Mouse (Mus musculus) spleen, adult 2 months (tissue): Measurements from ENCODE around the gene Sash1. TPM values are rescaled to one million over a fixed set of nuclear protein-coding genes. Genes with fewer than 3 reads are reported as not detected.

ENCODE experiments used
- DNase-seq, 2 experiments: peaks; one replicate each; pipeline versions ENCODE4 v3.0.0 to v3.0.0-alpha.2; 2012 to 2021; ENCODE audit warnings: low spot score in 2 of 2, low read depth in 1 of 2
- H3K27ac ChIP-seq: fragments of 200-500 bp; 2 replicates; pipeline ENCODE4 v1.5.1; 2012; ENCODE audit warnings: low read length, inconsistent platforms; ENCODE audit not compliant: insufficient read depth
- H3K27me3 ChIP-seq: fragments of 200-500 bp; 2 replicates; pipeline ENCODE4 v1.6.1; 2012; ENCODE audit warnings: mild to moderate bottlenecking, moderate library complexity, low read length, inconsistent platforms; ENCODE audit not compliant: control insufficient read depth, insufficient read depth
- H3K36me3 ChIP-seq: fragments of 200-500 bp; 2 replicates; pipeline ENCODE4 v1.6.1; 2012; ENCODE audit warnings: mild to moderate bottlenecking, low read length, inconsistent platforms; ENCODE audit not compliant: control insufficient read depth, insufficient read depth
- H3K4me1 ChIP-seq: fragments of 200-500 bp; 2 replicates; pipeline ENCODE4 v1.6.1; 2011; ENCODE audit warnings: inconsistent platforms; ENCODE audit not compliant: control insufficient read depth, insufficient read depth, insufficient read length
- H3K4me3 ChIP-seq: fragments of 200-500 bp; 2 replicates; pipeline ENCODE4 v1.5.1; 2011; ENCODE audit warnings: mild to moderate bottlenecking, inconsistent platforms; ENCODE audit not compliant: insufficient read depth, insufficient read length; ENCODE audit errors: extremely low read depth
- CTCF ChIP-seq: fragments of 200-500 bp; IDR thresholded peaks from 2 replicates; pipeline ENCODE4 v1.5.1; 2011; ENCODE audit warnings: mild to moderate bottlenecking, inconsistent platforms; ENCODE audit not compliant: insufficient read depth, insufficient read length, insufficient replicate concordance; ENCODE audit errors: extremely low read depth
- POLR2A ChIP-seq: fragments of 200-500 bp; IDR thresholded peaks from 2 replicates; pipeline ENCODE4 v1.6.1; 2011; ENCODE audit warnings: low read depth, low read length, inconsistent platforms
- WGBS: fragments of 180-500 bp; shearing (Covaris S2); methylation state at CpG from one replicate; pipeline ENCODE4 v1.1.7; 2018; 5-methylcytosine and 5-hydroxymethylcytosine counted together
- polyA plus RNA-seq: library from polyadenylated mRNA; depleted of rRNA; stranded (reverse); fragments of >200 nt; gene quantifications from 2 replicates; pipeline ENCODE4 v1.2.3, GENCODE M21; 2012

Gene Sash1
- polyA plus RNA-seq, 1 experiment, result 9.8 TPM

GRCm38 (mm10) chr10:8902412-8902811, 16.5 kb upstream of the Sash1 start:
- Histone ChIP-seq H3K4me3 (no peak overlapping the region), H3K4me1 (no peaks in the 10 kb centered on the region), H3K27ac (no peak overlapping the region), H3K27me3 (no peaks in the 10 kb centered on the region), H3K36me3 (no peaks in the 10 kb centered on the region)
- WGBS, result 91% methylated on average over 7 of the region's 7 CpGs
- no peak for TF ChIP-seq CTCF
- no peak for TF ChIP-seq POLR2A
- DNase-seq, result no peak

- H3K27ac ChIP-seq, result no peak overlapping the region
- 87% methylated on average over 8 of the region's 8 CpGs for WGBS
- no peaks in the 10 kb centered on the region for H3K36me3 ChIP-seq
- no peaks in the 10 kb centered on the region for H3K4me1 ChIP-seq
- no peak overlapping the region for H3K4me3 ChIP-seq
- TF ChIP-seq CTCF, result no peak
- H3K27me3 ChIP-seq, result no peaks in the 10 kb centered on the region
- DNase-seq, result no peak
Observed at GRCm38 (mm10) chr10:8898831-8899511, 13.1 kb upstream of the Sash1 start.

GRCm38 (mm10) chr10:8898099-8898777, 12.4 kb upstream of the Sash1 start:
- no peaks in the 10 kb centered on the region for H3K4me1 ChIP-seq
- no peaks in the 10 kb centered on the region for H3K27me3 ChIP-seq
- H3K27ac ChIP-seq, result no peak overlapping the region
- WGBS, result 75% methylated on average over 5 of the region's 5 CpGs
- no peak overlapping the region for H3K4me3 ChIP-seq
- DNase-seq, result no peak
- TF ChIP-seq POLR2A (no peak), CTCF (no peak)
- no peaks in the 10 kb centered on the region for H3K36me3 ChIP-seq

- TF ChIP-seq CTCF, result no peak
- TF ChIP-seq POLR2A, result no peak
- Histone ChIP-seq H3K36me3 (no peaks in the 10 kb centered on the region), H3K4me3 (no peak overlapping the region), H3K4me1 (no peaks in the 10 kb centered on the region), H3K27ac (no peak overlapping the region), H3K27me3 (no peaks in the 10 kb centered on the region)
- 85% methylated on average over 6 of the region's 6 CpGs for WGBS
- DNase-seq, result no peak
Observed at GRCm38 (mm10) chr10:8894965-8895515, 9.2 kb upstream of the Sash1 start.

GRCm38 (mm10) chr10:8890511-8890910, 4.6 kb upstream of the Sash1 start:
- no peak overlapping the region for H3K4me3 ChIP-seq
- no peak for DNase-seq
- no peak overlapping the region for H3K27ac ChIP-seq
- peaks cover 2% of the 10 kb centered on the region; the same call in 1 of the 2 replicates for H3K27me3 ChIP-seq
- no peak for TF ChIP-seq POLR2A
- TF ChIP-seq CTCF, result no peak
- no peaks in the 10 kb centered on the region for H3K36me3 ChIP-seq
- 85% methylated on average over 4 of the region's 4 CpGs for WGBS
- H3K4me1 ChIP-seq, result no peaks in the 10 kb centered on the region; the same call in 1 of the 2 replicates

- no peak for DNase-seq
- no peaks in the 10 kb centered on the region for H3K36me3 ChIP-seq
- no peak for TF ChIP-seq POLR2A
- TF ChIP-seq CTCF, result no peak
- WGBS, result 94% methylated on average over 4 of the region's 4 CpGs
- no peak overlapping the region for H3K4me3 ChIP-seq
- H3K27ac ChIP-seq, result no peak overlapping the region
- no peaks in the 10 kb centered on the region; the same call in 1 of the 2 replicates for H3K4me1 ChIP-seq
- H3K27me3 ChIP-seq, result peaks cover 2% of the 10 kb centered on the region; the same call in 1 of the 2 replicates
Observed at GRCm38 (mm10) chr10:8889341-8889740, 3.5 kb upstream of the Sash1 start.

GRCm38 (mm10) chr10:8886528-8886854, 621 bp upstream of the Sash1 start:
- no peak for DNase-seq
- no peaks in the 10 kb centered on the region; the same call in 1 of the 2 replicates for H3K4me1 ChIP-seq
- no peak for TF ChIP-seq POLR2A
- no peak for TF ChIP-seq CTCF
- no peaks in the 10 kb centered on the region for H3K36me3 ChIP-seq
- 7% methylated on average over 14 of the region's 14 CpGs for WGBS
- peaks cover 2% of the 10 kb centered on the region; the same call in 1 of the 2 replicates for H3K27me3 ChIP-seq
- peak overlapping the region; percentile 60; the same call in 1 of the 2 replicates for H3K4me3 ChIP-seq
- peak overlapping the region; percentile 42; the same call in 1 of the 2 replicates for H3K27ac ChIP-seq
